Mouse (Mus musculus) CH12.LX (cell line): ENCODE measurements at regions not wholly inside any gene's neighbourhood (a gene's known extent, or its start where the extent isn't known, plus 50 kb on each side); places are given as distances from the start of the nearest gene placed in this dataset.

Source experiments
- DNase-seq: peaks from one replicate; pipeline ENCODE4 v3.0.0-alpha.2; 2013; ENCODE audit errors: extremely low read depth
- H3K27ac ChIP-seq: 2 replicates; pipeline ENCODE4 v1.5.1; 2012; ENCODE audit warnings: low read depth, mild to moderate bottlenecking, control low read depth, moderate library complexity; ENCODE audit not compliant: insufficient read depth
- H3K27me3 ChIP-seq: replicated peaks from 2 replicates; pipeline ENCODE3; 2012; ENCODE audit warnings: inconsistent platforms
- H3K36me3 ChIP-seq, 2 experiments: replicated peaks in 1 of 2; 2 replicates each; pipeline versions ENCODE3 to v1.6.1; 2012; ENCODE audit warnings: inconsistent platforms in 1 of 2, low read length in 1 of 2, mild to moderate bottlenecking in 1 of 2, mixed read lengths in 1 of 2, moderate library complexity in 1 of 2; ENCODE audit not compliant: control insufficient read depth in 1 of 2, insufficient read depth in 1 of 2
- H3K4me1 ChIP-seq, 2 experiments: 2 replicates each; pipeline ENCODE4 v1.6.1; 2012; ENCODE audit warnings: inconsistent platforms in 1 of 2, moderate library complexity in 1 of 2; ENCODE audit not compliant: insufficient read depth in 2 of 2, control insufficient read depth in 1 of 2
- H3K4me2 ChIP-seq: 2 replicates; pipeline ENCODE4 v1.6.1; 2012; ENCODE audit warnings: low read depth, mild to moderate bottlenecking, control low read depth; ENCODE audit not compliant: poor library complexity, insufficient read depth, severe bottlenecking
- H3K4me3 ChIP-seq, 3 experiments: fragments of 150-350 bp in 1 of 3; sonication (generic) in 1 of 3; replicated peaks in 1 of 3; 2 replicates each; pipeline versions ENCODE3 to v1.5.1; 2011 to 2012; ENCODE audit warnings: low read depth in 2 of 3, low read length in 2 of 3, mild to moderate bottlenecking in 2 of 3, moderate library complexity in 2 of 3, control low read depth in 1 of 3, improper control_type of control experiment in 1 of 3, inconsistent platforms in 1 of 3, mixed read lengths in 1 of 3; ENCODE audit not compliant: poor library complexity in 1 of 3
- H3K79me2 ChIP-seq: replicated peaks from 2 replicates; pipeline ENCODE4 v1.6.1; 2012; ENCODE audit warnings: mild to moderate bottlenecking, moderate library complexity; ENCODE audit not compliant: control insufficient read depth, poor library complexity, insufficient read depth, severe bottlenecking; ENCODE audit errors: extremely low read depth
- H3K9ac ChIP-seq: 2 replicates; pipeline ENCODE4 v1.6.1; 2012; ENCODE audit warnings: low read depth, mild to moderate bottlenecking, control low read depth, moderate library complexity; ENCODE audit not compliant: insufficient read depth
- H3K9me3 ChIP-seq: replicated peaks from 2 replicates; pipeline ENCODE3; 2012; ENCODE audit warnings: low read length, inconsistent platforms, mixed read lengths
- CTCF ChIP-seq, 2 experiments: IDR thresholded peaks in 1 of 2; conservative IDR thresholded peaks in 1 of 2; 2 replicates each; pipeline ENCODE4 v1.5.1; 2011 to 2012; ENCODE audit warnings: low read depth in 2 of 2, low read length in 2 of 2, improper control_type of control experiment in 1 of 2, inconsistent platforms in 1 of 2, mild to moderate bottlenecking in 1 of 2, moderate library complexity in 1 of 2
- E2F4 ChIP-seq: IDR thresholded peaks from 2 replicates; pipeline ENCODE4 v1.6.1; 2011; ENCODE audit warnings: low read depth, low read length, improper control_type of control experiment; ENCODE audit not compliant: insufficient replicate concordance
- ELF1 ChIP-seq: IDR thresholded peaks from 2 replicates; pipeline ENCODE4 v1.6.1; 2014; ENCODE audit warnings: low read depth, mild to moderate bottlenecking, inconsistent platforms, low read length, improper control_type of control experiment
- GABPA ChIP-seq: IDR thresholded peaks from 2 replicates; pipeline ENCODE4 v1.6.1; 2012; ENCODE audit warnings: low read depth, low read length, improper control_type of control experiment, inconsistent platforms; ENCODE audit not compliant: insufficient replicate concordance
- JUND ChIP-seq: conservative IDR thresholded peaks from 2 replicates; pipeline ENCODE4 v1.6.1; 2011; ENCODE audit warnings: low read depth, low read length, improper control_type of control experiment
- KAT2A ChIP-seq: IDR thresholded peaks from 2 replicates; pipeline ENCODE4 v1.6.1; 2012; ENCODE audit warnings: low read length, improper control_type of control experiment, inconsistent platforms; ENCODE audit not compliant: insufficient replicate concordance
- MAZ ChIP-seq: IDR thresholded peaks from 2 replicates; pipeline ENCODE4 v1.6.1; 2012; ENCODE audit warnings: low read depth, mild to moderate bottlenecking, inconsistent platforms, low read length, improper control_type of control experiment, moderate library complexity
- MYC ChIP-seq: IDR thresholded peaks from 2 replicates; pipeline ENCODE4 v1.6.1; 2011; ENCODE audit warnings: low read depth, mild to moderate bottlenecking, improper control_type of control experiment, low read length
- POLR2A ChIP-seq: IDR thresholded peaks from 2 replicates; pipeline ENCODE4 v1.6.1; 2011; ENCODE audit warnings: low read depth, mild to moderate bottlenecking, improper control_type of control experiment, low read length
- RCOR1 ChIP-seq: conservative IDR thresholded peaks from 2 replicates; pipeline ENCODE4 v1.6.1; 2012; ENCODE audit warnings: low read depth, mild to moderate bottlenecking, inconsistent platforms, low read length, improper control_type of control experiment
- SMC3 ChIP-seq: IDR thresholded peaks from 2 replicates; pipeline ENCODE4 v1.6.1; 2011; ENCODE audit warnings: low read depth, low read length, improper control_type of control experiment
- UBTF ChIP-seq: IDR thresholded peaks from 2 replicates; pipeline ENCODE4 v1.6.1; 2012; ENCODE audit warnings: low read depth, mild to moderate bottlenecking, inconsistent platforms, low read length, improper control_type of control experiment, moderate library complexity
- ZC3H11A ChIP-seq: IDR thresholded peaks from 2 replicates; pipeline ENCODE4 v1.6.1; 2012; ENCODE audit warnings: low read depth, mild to moderate bottlenecking, inconsistent platforms, low read length, improper control_type of control experiment
- ZMIZ1 ChIP-seq: IDR thresholded peaks from 2 replicates; pipeline ENCODE4 v1.6.1; 2012; ENCODE audit warnings: low read depth, mild to moderate bottlenecking, inconsistent platforms, low read length, improper control_type of control experiment
- dilution Hi-C: fragments of 300-500 bp; cut with MboI; formaldehyde crosslinking; loops from 2 replicates; pipeline ENCODE4 v1.14.3; 2020; ENCODE audit warnings: low sequenced_read_pairs; ENCODE audit not compliant: extremely low pct_unique_long_range_greater_than_20kb, extremely low pct_ligation_motif_present
- in situ Hi-C: fragments of 300-500 bp; cut with MboI; formaldehyde crosslinking; loops from 3 replicates; pipeline ENCODE4 v1.14.3; 2019; ENCODE audit warnings: low sequenced_read_pairs, low pct_ligation_motif_present, low pct_unique_long_range_greater_than_20kb, mixed read lengths

GRCm38 (mm10) chr1:186189390-186189789, 72.3 kb upstream of the Lyplal1 start:
- no peaks in the 10 kb centered on the region for H3K79me2 ChIP-seq
- no peak overlapping the region for H3K4me2 ChIP-seq
- no peak overlapping the region for H3K4me3 ChIP-seq
- no peaks in the 10 kb centered on the region for H3K27me3 ChIP-seq
- dilution Hi-C loops (no loop called here), in situ Hi-C loops (no loop called here)
- peaks cover 68% of the 10 kb centered on the region for H3K9me3 ChIP-seq
- no peaks in the 10 kb centered on the region for H3K36me3 ChIP-seq
- no peak for TF ChIP-seq MAZ
- TF ChIP-seq SMC3 = no peak
- no peak for TF ChIP-seq UBTF
- no peak for TF ChIP-seq E2F4
- no peak for TF ChIP-seq CTCF (conservative IDR thresholded peaks at IDR 0.05 in 1 of 2, IDR thresholded peaks at IDR 0.05 in 1 of 2; ENCODE audit: low read depth in 2 of 2, low read length in 2 of 2)
- DNase-seq = no peak
- H3K27ac ChIP-seq = no peak overlapping the region
- H3K9ac ChIP-seq = no peak overlapping the region
- no peaks in the 10 kb centered on the region for H3K4me1 ChIP-seq

GRCm38 (mm10) chr1:186187372-186187771, 70.3 kb upstream of the Lyplal1 start:
- no peaks in the 10 kb centered on the region for H3K79me2 ChIP-seq
- H3K36me3 ChIP-seq = no peaks in the 10 kb centered on the region
- TF ChIP-seq ZC3H11A = no peak
- TF ChIP-seq POLR2A = no peak
- no peak for TF ChIP-seq MYC
- no peak for TF ChIP-seq KAT2A
- TF ChIP-seq ELF1 = no peak
- no peak overlapping the region for H3K27ac ChIP-seq
- dilution Hi-C loops = no loop called here
- H3K9me3 ChIP-seq = peaks cover 72% of the 10 kb centered on the region
- H3K4me2 ChIP-seq = no peak overlapping the region
- no peak overlapping the region for H3K4me3 ChIP-seq
- no peak overlapping the region for H3K9ac ChIP-seq
- in situ Hi-C loops = no loop called here
- H3K4me1 ChIP-seq = no peaks in the 10 kb centered on the region
- no peak for DNase-seq
- no peaks in the 10 kb centered on the region for H3K27me3 ChIP-seq

- Histone ChIP-seq H3K79me2 (no peaks in the 10 kb centered on the region), H3K9ac (no peak overlapping the region), H3K4me2 (no peak overlapping the region), H3K27ac (no peak overlapping the region), H3K9me3 (peaks cover 70% of the 10 kb centered on the region), H3K4me3 (no peak overlapping the region), H3K36me3 (no peaks in the 10 kb centered on the region), H3K4me1 (no peaks in the 10 kb centered on the region), H3K27me3 (no peaks in the 10 kb centered on the region)
- in situ Hi-C loops (no loop called here), dilution Hi-C loops (no loop called here)
- DNase-seq = no peak
- no peak for TF ChIP-seq JUND
- TF ChIP-seq RCOR1 = no peak
- TF ChIP-seq ZMIZ1 = no peak
- no peak for TF ChIP-seq GABPA
Measured at GRCm38 (mm10) chr1:186183204-186183651, 66.1 kb upstream of the Lyplal1 start.
